Mouse (Mus musculus) cerebellum, adult 18-20 months (tissue): ENCODE measurements at regions not wholly inside any gene's neighbourhood (a gene's known extent, or its start where the extent isn't known, plus 50 kb on each side); places are given as distances from the start of the nearest gene placed in this dataset.

Experiments
- DNase-seq, 2 experiments: peaks; one replicate each; pipeline ENCODE4 v3.0.0; 2021

DNA sequence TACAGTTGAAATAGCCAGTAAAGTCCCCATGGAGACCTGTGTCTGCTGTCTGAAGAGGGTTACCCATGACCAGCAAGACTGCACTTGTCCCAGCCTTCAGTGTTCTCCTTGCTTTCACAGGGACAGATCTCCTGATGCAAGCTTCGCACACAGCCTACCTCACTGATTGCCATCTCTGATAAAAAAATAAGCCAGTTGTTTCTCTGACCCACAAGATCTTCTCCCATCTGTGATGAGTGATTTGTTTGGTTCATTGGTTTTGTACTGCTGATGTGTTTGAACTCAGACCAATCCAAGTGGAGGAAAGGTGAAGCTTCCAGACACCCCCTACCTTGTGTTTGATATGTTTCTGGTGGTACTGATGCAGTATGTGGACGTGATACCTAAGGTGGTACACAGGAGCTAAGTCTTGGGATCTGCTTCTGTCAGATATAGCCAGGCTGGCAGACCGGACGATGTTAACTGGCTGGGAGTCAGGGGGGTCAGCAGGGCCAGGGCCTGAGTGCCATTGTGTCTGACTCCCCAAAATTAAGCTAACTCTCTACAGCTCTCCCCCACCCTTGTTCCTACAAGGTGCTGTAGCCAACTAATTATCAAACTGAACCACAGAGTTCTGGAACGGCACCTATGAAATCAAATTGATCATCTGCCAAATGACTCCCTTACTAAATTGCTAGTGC, 139.2 kb upstream of the Cpeb2 start:
- no peak for DNase-seq

DNA sequence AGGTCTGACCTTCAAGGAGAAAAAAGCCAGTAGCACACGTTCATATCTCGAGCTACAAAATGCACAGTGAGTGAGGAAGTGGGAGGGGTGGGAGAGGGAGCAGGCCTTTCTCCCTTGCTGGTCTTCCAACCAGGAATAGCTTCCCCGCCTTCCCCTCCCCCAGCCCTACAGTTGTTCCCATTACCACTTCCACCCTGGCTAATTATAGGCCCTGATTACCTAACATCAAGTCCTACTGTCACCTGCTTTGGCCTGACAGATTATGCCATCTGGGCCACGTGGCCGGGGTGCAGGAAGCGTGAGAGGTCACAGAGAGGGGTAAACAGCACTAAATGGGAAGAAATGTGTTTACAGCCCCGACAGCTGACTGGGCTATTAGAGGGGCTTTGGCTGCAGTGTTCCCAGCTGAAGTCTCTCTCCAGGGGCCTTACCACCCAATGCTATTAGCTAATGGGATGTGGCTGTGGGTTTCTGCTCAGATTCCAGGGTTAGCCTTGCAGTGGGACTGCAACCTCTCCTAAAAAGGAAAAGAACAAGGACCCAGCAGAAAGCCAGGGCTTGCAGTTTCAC, 138.6 kb upstream of the Cpeb2 start:
- peak; percentile 22 to 31 for DNase-seq

DNA sequence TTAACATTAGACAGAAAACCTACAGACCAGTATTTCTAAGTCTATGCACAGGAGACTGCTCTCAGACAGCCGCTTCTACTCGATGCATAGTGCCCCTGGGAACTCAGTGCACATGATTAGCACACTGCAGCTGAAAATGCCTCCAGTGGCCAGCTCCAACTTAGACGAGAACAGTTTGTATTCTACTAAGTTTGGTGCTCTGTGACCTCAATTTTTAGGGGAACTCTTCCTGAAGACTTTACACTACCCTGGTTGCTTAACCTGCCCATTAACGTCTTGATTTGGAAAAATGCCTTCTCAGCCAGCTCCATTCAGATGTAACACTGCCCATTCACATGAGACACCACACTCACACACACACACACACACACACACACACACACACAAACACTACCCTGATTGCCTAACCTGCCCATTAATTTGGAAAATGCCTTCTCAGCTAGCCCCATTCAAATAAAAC, 130.9 kb upstream of the Cpeb2 start:
- no peak for DNase-seq

DNA sequence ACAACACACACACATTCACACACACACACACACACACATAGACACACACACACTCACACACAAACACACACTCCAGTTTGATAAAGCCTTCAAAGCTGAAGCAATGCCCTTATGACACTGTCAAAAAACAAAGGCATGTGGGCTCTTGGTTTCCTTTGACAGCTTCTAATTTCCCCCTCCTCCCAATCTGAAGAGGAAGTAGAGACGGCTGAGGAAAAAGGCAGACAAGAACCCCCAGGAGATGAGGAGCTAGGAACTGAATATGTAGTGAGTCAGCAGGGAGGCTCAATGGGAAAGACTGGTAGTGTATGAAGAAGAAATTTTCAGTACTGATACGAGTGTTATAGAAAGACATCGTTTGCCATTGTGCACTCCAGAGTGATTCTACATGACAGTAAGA, 130.4 kb upstream of the Cpeb2 start:
- DNase-seq, result no peak

DNA sequence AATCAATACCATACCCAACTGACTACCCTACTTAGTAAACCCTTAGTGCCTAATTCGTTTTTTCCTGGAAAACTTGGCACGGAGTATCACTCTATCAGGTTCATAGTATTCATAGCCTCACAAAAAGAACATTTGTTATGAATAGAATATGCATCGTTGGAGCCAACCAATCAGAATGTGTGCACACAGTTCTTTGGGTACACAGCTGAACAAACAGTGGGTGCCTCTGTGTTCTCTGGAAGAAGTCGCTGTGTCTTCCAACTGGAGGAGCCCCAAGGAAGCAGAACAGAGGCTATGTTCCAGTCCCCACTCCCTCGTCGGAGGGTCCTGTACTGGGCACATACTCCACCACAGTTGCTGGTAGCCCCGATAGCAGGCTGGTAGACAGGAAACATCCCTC, 129.2 kb upstream of the Cpeb2 start:
- DNase-seq, result no peak

DNA sequence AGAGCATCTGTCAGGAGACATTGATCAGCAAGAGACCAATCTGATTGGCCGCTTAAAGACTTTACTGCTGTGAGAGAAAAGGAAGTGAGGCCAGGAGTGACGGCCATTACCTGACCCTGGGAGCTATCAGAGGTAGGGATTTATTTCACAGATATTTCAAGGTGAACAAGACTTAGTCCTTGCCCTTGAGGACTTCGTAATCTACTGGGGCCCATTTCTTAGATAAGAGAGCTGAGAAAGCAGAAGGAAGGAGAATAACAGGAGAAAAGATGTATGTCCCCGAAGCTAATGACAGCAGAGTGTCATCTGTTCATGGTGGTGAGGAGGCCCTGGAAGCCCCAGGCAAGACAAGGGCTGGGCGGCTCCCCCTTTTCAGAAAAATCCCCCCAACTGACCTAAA, 127.4 kb upstream of the Cpeb2 start:
- no peak for DNase-seq

DNA sequence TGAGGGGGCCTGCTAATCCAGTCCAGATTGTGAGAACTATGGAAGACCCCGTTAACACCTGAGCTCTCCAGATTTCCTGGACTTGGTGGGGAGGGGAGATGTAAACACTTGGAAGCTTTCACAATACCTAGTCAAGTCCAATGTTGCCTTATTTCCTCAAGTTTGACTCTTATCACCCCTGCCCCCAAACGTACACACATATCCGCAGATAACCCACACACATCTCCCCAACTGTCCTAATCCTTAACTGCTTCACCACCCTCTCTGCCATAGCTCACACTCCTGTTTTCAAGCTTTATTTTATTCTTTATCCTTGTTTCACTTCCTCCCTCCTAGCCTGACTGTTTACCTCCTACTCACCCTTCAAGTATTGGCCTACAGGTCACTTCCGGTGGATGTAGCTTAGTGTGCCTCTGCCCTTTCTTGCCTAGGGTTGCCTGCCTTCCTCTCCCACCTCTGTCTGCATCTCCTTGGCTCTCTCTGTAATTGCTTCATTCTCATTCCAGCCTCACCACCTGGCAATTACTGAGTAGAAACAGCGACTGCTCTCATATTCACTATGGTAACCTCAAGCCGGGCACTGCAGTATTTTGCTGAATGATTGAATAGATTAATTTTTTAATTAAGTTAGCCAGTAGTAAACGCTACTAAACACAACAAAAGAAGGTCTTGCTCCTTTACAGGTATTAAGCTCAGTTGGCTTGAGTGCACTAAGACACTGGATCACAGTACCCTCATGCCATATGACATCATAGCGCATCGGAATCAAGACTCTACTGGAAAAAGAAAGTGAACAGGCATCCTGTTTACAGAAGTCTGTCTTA, 125.3 kb upstream of the Cpeb2 start:
- DNase-seq, result no peak

DNA sequence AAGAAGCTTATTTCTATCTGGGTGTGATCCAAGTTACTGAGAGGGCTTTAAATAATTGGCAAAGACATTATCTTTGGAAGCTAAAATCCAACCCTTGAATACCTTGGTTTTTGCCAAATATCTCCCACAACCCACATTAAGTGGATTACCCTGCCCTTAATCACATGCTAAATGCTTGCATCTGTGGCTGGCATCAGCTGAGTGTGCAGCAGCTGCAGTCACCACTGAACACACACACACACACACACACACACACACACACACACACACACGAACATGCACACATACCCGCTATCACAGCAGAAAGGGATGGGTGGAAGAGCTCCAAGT, 124.7 kb upstream of the Cpeb2 start:
- no peak for DNase-seq

DNA sequence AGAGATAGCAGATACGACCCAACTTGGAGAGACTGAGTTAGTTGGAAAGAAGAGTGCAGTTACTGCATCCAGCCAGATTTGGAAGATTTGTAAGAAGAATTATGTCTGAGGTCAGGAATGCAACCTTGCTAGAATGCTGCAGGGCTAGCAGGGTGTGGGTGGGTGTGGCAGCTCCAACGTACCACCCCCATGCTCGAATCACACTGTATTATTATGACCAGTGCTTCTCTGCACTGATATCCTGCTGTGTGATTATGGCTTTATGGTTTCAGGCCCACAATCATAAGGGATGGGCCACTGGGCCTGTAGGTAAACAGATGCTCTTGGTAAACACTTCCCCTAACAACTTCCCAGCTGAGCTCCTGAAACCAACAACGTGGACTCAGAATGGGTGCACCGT, 122.8 kb upstream of the Cpeb2 start:
- no peak for DNase-seq

DNA sequence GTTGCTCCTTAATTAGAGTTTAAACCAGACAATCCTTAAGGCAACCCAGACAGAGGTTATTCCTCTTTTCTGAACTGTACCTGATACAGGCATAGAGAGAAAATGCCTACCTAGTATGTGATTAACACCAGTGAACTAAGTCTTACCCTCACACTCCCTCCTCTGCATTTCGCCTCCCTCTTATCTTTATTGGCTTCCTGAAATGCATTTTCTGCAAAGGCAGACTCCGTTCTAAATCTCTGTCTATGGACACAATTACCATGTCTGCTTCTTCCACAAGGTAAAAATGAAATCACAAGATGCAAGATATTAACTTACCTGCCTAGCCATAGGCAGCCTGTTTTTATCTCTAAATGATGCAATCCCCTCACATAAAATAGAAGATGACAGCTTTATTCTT, 121.2 kb upstream of the Cpeb2 start:
- no peak for DNase-seq

DNA sequence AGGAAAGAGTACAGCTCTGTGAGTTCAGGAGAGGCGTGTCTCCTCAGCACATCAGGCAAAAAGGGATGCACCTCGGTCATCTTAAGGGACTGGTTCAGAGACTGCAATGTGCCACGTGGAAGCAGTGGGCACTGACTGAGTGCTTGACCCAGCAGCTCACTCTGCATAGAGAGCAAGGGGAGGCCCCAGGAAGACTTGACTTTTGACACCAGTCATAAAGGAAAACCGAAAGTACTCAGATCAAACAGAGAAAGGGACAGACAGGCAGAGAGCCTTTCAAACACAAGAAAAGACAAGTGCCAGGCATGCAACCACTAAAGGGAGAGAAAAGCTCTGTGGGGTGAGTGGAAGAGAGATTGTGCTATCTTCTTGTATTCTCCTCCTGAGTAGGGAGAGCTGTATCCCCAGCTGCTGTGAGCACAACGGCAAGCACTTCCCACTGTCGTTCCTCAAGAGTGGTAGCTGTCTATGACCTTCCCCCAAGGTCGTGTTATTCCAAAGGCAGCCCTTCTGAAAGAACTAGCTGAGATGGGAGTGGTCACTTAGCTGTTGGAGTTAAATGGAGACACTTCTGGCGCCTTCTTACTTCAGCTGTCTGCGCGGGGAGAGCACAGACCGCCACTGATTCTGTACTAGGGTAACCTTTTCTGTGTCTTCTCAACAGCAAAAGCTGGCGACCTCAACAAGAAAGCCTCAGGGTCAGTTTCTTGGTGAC, 119.4 kb upstream of the Cpeb2 start:
- DNase-seq, result no peak

DNA sequence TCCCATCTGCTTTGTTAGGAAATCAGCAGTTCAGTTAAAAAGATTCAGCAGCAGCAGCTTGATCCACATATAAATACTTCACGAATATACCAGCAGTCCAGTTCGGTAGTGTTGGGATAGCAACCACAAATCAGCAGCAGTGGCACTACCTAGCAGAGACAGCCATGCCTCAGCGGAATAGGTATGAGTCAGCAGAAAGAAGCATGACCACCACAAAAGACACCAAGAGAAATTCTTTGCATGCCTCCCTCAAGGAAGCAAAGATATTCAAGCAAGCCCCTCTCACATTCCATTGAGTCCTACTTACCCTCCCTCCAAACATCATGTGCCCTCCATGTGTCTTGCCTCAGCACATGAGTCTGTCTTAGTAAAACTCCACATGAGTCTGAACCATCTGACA, 117.5 kb upstream of the Cpeb2 start:
- no peak for DNase-seq

DNA sequence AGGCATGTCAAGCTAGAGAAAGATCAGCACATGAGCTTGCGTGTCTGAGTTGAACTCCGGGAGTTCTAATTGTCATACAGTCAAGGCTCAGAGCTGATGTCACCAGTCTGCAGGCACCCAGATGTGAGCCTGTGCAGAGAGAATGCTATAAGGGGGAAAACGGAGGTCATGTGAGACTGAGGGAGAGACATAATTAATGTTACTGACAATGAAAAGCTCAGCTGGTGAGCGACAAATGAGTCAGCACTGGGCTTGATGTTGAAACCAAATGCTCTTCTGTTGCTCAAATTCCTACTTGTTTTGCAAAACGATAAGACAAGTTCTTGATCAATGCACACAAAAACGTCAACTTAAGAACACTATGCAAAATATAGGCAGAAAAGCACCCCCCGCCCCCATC, 116.1 kb upstream of the Cpeb2 start:
- DNase-seq, result no peak

DNA sequence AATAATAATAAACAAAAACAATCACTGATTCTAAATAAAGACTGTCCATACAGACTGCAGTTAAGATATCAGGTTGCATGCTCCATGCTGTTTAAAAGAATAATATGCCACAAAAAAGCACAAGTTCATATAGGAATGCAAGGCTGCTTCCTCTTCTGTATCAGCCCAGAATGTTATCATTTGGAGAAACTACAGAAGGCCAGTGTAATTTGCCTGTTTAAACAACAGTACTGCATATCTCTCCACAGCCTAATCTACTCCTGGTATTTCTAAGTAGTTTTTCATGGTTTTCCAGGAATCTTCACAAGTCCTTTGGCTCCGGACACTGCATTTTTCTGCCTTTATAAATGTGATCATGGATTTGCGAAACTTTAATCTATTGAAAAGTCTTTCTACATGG, 111.9 kb upstream of the Cpeb2 start:
- no peak for DNase-seq

DNA sequence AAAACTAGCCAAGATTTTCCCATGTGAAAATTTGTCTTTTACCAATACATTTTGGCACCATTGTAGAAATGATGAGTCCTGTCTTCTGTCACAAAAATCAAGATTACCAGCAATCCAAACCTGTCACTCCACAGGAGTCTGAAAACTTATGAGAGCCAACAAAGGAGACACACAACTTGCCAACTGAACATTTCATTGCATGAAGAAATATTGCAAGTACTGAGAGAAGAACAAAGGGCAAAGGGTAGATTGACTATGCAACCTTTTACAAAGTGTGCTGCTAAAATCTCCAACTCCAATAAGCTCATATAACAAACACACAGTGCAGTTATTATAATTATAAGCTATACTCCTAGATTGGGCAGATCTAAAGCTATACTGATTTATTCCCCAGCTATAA, 108.7 kb upstream of the Cpeb2 start:
- DNase-seq, result no peak

DNA sequence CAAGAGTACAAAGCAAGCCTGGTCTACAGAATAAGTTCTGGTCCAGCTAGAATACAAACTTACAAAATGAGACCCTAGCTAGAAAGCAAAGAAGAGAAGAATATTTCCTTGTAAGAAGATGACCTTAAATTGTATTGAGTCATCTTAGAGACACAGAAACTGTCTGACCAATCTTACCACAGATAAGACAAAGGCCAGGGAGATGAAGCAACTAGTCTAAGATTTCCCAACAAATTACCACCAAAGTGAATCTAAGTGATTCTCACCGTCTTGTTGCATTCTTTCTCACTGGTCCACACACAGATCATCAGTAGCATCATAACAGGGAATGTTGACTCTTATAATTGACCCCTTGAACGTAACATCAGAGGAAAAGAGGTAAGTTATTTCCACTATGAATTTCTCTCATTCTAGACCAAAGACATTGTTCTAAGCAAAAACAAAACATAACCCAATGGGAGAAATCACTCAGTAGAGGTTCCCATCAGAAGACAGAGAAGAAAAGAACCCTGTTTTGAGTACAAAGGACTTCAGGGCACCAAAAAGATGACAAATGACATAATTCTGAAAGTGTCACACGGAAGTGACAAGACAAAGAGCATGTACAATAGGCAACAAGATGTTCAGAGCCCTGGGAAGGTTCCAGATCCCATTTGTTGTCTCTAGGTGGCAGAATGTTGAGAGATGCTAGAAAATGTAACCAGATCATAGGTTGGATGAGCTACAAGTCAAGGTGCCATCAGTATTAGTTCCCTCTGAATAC, 107.0 kb upstream of the Cpeb2 start:
- no peak for DNase-seq

DNA sequence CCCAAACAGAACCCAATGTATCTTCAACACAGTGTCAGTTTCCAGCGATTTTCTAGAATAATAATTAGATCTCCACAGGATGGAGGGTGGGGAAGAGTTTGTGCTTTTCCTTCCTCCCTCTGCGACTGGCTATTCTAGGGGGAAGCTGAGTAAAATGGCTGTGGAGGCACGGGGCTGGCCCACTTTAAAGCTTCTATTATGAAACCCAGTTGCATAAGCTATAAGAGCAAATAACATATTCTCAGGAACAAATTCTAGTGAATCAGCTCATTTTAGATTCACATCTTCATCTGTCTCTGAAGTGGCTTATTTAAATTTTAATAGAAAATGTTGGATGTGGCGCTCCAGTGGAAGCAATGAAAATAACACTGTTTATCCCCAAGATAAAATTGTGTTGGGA, 102.6 kb upstream of the Cpeb2 start:
- no peak for DNase-seq

DNA sequence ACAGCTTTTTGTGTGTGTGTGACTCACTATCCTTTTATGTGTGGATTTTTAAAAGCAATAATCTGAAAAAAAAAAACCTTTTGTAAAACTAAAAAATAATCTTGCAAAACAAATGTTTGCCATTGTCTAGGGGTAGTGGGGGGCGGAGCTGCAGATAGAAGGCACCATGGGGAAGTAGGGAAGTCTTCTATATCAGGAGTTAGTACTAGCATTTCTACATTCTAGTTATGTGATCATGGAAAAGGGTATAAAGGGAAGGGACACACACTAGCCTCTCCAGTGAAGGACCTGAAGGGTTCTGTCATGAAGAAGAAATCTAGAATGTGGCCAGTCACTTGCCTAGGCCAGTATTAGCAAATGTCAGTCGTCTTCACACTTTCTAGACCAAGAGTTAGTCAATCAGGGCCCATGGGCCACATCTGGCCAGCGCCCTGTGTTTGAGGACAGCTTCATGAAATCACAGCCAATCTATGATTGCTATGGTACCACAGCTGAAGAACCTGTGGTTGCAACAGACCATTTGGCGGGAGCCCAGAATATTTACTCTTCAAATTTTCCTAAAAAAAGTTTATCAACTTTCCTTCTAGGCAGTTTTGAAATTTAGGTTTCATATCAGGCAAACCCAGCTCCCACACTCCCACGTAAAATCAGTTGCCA, 101.9 kb upstream of the Cpeb2 start:
- no peak for DNase-seq

DNA sequence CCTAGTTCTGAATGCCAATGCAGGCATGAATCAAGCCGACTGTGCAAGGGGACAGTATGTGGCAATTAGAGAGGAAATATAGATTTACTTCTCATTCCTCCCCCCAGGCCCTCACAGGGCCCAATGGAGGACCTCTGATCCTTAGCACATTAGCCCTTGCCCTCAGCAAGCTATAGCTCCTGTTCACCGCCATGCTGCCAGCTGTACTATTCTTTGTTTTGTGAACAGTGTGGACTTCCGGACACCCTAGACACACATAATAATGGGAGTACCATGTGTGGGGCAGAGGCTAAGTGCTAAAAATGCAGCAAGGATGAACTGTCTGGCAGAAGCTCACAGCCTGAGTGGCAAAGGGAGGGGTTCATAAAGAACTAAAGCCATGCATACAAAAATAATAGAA, 99.3 kb upstream of the Cpeb2 start:
- no peak for DNase-seq

DNA sequence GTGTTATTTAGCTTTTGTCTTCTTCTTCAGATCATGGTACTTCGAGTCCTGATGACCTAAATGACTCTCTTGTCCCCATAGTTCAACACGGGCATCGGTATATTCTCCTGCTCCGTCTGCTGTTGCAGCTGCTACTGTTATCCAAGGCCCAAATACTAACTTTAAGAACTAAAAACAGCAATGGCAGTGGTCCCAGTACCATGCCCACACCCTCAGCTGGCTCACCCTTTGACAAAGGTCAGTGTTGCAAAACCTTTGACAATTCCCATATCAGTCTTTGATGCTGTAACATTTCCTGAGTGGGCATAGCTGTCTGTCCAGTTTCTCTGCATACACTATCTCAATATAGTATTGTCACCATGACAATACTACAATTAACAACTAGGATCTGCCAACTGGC, 96.8 kb upstream of the Cpeb2 start:
- no peak for DNase-seq

DNA sequence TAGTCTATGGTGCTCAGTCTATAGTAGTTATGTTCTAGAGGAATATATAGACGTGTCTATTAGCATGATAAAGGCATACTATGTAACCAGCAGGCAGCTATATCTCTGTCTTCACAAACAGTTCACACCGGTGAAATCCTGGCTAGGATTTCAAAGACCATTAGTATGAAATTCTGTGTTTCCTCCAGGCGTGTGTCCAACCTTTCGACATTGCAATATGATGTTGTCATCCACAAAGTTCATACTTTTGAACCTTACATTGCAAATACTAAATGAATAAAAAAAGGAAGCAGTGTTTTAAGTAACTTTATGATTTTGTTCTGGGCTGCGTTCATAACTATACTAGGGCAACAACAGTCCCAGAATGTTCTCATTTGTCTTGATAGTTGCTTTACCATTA, 95.2 kb upstream of the Cpeb2 start:
- no peak for DNase-seq

DNA sequence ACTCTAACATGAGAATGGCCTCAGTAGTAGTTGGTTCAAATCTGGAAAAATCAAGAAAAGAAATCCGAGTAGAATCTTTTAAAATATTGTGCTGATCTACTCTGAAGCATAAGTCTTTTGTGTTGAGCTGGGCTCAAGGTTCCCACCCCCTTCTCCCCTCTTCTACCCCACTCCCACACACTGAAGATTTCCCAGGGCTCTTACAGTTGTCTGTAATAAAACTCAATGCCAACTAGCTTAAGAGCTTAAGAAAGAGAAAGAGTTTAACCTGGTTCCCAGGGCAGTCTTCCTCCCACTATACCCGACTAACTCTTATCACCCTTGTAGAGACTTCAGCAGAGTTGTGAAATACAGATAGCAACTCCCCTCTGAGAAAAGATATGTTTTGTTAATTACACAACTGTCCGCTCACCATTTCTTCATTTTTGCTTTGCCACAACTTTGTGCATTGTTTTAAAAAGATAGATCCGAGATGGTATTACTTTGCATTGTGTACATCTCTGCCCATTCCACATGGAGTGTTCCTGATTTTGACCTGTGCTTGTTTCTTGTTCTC, 94.0 kb upstream of the Cpeb2 start:
- no peak for DNase-seq
